Mouse (Mus musculus): ENCODE data around the gene Wsb1.

Wsb1 gene

DNA sequence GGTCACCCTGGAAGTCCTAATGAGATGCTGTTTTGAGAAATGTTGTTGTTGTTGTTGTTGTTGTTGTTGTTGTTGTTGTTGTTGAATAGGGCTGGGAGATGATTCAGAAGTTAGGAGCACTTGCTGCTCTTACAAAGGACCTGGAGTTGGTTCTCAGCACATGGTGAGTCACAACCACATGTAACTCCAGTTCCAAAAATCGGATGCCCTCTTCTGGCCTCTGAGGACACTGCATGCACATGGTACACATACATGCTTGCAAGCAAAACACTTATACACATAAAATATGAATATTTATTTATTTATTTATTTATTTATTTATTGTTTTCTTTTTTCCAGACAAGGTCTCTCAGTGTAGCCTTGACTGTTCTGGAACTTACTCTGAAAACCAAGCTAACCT, 36.4 kb downstream of the Wsb1 start:
- in situ Hi-C loops (cut with MseI, MboI) = loop anchor here in 1 of 2 experiments (10.0 kb wide), 1 partner anchor 253 kb away; no protein-coding TSS in a partner anchor

DNA sequence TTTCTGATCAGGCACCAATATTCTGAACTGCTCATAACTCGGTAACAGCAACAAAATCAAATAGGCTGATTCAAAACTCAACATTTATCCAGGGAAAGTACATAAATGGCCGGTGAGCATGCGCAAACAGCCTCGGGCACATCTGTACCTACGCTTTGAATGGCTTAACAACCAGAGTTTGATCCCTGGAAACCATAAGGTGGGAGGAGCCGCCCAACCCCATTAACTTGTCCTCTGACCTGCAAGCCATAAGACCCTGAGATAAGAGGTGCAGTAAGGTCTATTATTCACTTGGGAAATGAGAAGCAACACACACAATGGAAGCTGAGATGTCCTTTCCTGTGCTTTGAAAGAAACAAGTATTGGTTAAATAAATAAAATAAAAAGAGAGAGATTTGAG, 37.3 kb downstream of the Wsb1 start:
- in situ Hi-C loops (cut with MseI, MboI) = loop anchor here in 1 of 2 experiments (10.0 kb wide), 1 partner anchor 252 kb away; no protein-coding TSS in a partner anchor

DNA sequence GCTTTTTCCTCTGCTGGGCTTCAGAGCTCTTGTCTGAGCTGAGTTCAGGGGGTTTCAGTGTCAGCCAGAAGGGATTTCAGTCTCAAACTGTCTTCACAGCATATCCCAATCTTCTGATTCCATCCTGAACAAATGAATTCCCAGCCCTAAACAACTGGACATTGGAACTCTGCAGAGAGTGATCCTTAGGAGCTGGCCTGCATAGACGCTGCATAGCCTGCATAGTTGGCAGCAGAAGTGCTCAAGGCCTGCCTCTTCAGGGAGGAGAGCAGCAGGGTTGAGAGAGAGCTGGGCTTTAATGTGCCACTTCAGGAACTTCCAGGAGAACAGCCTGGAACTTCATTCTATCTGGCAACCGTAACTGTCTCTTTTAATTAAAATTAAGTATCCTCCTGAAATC, 38.9 kb downstream of the Wsb1 start:
- in situ Hi-C loops (cut with MseI, MboI) = loop anchor here in 1 of 2 experiments (10.0 kb wide), 1 partner anchor 251 kb away; no protein-coding TSS in a partner anchor

DNA sequence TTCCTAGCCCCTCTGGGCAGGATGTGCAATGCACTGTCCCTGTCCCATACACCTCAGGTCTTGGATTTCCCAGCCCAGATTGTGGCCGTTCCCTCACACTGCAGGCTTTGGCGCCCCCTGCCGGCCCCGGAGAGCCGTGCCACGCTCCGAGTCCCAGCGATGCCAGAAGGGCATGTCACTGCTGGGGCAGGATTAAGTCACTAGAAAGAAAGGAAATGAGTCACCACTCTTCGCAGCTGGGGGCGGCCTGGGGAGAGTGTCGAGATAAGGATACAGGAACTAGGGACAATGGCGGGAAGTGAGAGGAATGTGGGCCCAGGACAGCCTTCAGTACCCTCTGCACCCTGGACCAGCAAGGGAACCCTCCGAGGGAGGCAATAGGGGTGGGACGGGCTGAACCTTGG, 40.5 kb downstream of the Wsb1 start:
- in situ Hi-C loops (cut with MseI, MboI) = loop anchor here (5.0 to 10.0 kb wide), 3 partner anchors 182 to 249 kb away; no protein-coding TSS in a partner anchor

DNA sequence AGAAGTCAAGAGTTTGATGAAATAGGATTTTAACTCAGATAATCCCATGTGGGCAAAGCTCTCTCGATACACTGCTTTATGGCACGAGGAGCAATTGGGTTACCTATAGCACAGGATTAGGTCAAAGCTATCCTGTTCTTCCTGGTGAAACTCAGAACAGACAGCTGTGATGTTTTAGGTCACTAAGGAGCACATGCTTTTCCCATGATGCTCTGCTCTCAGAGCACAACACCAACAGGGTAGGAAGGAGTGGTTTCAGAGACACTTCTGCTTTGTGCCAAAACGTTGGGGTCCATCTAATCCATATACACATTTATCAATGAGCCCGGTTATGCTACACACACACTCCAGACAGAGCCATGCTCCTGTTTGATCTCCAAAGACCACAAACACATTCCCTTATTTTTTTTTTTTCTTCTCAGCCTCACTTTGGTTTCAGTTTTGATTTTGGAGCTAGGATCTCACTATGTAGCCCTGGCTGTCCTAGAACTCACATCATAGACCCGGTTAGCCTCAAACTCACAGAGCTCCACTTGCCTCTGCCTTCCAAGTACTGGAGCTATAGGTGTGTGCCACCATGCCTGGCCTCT, 44.5 kb downstream of the Wsb1 start:
- in situ Hi-C loops (cut with MseI, MboI) = loop anchor here (5.0 to 10.0 kb wide), 3 partner anchors 178 to 245 kb away; no protein-coding TSS in a partner anchor

DNA sequence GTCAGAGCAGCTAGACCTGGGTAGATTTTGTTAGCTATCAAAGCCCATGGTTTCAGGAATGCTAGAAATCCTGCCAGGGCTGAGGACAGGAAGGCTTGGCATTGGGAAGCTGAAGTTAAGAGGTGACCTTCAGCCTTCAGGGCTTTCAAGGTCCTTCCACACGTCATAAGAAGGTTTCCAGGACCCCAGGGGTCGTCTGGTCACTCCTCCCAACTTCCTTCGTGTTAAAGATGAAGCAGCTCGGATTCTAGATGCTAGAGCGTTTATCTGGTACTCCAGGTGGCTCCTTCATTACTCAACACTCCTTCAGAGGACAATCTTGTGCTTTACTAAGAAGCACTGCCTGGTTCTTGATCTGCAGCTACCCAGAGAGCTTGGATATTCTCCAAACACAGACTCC, 45.4 kb downstream of the Wsb1 start:
- in situ Hi-C loops (cut with MseI, MboI) = no loop called here

DNA sequence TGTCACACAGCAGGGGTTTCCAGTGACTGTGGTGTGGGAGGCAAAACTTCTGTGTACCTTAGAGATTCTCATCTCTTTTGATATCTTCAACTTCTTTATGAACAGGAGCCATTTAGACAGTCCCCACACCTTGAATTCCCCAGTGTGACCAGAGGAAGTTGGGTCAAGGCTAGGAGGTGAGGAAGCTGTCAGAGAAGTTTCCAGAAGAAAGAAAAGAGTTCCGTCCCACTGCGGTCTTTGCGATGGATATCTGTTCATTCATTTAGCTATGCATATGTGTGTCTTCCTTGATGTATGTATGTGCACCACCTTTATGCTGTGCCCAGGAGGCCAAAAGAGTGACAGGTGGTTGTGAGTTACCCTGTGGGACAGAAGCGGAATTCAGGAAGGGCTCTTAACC, 46.0 kb downstream of the Wsb1 start:
- in situ Hi-C loops (cut with MseI, MboI) = no loop called here

DNA sequence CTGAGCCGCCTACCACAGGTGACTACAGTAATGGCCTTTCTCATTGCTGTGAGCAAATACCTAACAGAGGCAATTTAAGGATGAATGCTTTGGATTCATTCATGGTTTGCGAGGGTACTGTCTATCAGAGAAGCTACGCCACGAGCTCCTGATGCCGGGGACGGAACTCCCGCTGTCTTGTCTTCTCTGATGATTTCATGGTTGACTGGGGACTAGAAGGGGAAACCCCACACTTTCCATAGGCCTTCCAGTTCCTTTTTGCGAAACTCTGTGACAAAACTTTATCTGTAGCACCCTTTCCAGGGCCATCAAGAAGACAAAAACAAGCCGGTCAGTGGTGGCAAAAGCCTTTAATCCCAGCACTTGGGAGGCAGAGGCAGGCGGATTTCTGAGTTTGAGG, 46.8 kb downstream of the Wsb1 start:
- in situ Hi-C loops (cut with MseI, MboI) = no loop called here

DNA sequence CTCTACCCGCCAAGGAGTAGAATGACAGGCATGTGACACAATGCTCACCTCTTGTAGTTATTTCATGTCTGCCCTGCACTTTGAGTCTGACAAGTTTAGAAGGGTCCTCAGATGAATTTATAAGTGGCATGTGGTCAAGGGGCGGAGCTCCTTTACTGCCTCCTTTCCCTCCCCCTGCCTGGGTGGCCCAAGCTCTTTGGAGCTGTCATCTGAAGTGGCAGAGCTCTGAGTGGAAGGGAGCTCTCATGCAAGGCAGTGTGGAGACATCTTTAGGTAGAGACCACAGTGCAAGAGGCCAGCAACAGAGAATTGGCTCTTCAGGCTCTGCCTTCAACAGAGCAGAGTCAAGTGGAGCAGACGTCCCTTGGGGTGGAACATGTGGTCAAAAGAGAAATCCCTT, 50.0 kb downstream of the Wsb1 start:
- in situ Hi-C loops (cut with MseI, MboI) = no loop called here

DNA sequence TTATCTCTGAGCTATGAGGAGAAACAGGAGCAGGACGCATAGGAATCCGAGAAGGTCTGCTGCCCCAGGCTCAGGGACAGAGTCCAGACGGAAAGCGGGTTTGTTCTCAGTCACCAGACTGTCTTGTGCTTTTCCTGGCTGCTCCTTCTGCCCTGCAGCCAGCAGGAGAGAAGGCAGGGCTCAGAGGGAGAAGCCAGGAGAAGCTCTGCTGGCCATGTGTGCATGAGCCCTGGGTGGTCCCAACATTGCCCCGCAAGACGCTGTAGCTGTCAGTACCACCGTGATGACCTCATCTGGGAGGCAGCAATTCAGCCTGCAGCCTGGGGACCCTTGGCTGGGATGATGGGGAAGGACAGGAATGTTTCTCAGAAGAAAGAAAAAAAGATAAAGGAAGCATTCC, 54.0 kb downstream of the Wsb1 start:
- in situ Hi-C loops (cut with MseI, MboI) = no loop called here

DNA sequence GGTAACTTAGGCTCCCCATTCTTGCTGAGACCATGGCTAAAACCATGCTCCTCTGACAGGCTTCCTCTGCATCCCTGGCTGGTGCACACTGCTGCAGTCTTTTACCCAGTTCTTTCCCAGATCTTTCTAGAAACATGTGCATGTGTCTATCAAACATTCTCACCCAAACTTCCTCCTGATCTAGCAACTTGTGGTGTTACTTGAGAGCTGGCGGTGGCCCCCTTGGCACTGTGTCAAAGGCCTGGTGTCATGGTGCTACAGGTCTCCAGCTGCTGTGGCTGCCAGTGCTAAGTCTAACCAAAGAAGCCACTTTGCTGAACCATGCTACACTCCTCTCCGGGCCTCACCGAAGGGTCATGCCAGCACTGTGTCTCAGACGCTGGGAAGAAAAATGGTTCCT, 55.9 kb downstream of the Wsb1 start:
- in situ Hi-C loops (cut with MseI, MboI) = no loop called here

DNA sequence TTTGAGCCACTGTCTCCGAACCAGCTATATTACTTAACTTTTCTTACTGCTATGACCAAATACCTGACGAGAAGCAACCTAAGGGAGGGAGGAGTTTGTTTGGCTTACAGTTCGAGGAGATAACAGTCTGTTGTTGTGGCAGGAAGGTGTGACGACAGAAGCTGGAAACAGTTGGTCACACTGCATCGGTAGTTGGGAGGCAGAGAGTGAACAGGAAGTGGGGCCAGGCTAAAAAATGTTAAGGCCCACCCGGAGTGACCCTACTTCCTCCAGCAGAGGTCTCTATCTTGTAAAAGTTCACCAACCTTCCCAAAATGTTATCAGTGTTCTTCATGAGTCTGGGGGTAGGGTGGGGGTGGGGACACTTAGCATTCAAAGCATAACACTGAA, 56.6 kb downstream of the Wsb1 start:
- in situ Hi-C loops (cut with MseI, MboI) = no loop called here

DNA sequence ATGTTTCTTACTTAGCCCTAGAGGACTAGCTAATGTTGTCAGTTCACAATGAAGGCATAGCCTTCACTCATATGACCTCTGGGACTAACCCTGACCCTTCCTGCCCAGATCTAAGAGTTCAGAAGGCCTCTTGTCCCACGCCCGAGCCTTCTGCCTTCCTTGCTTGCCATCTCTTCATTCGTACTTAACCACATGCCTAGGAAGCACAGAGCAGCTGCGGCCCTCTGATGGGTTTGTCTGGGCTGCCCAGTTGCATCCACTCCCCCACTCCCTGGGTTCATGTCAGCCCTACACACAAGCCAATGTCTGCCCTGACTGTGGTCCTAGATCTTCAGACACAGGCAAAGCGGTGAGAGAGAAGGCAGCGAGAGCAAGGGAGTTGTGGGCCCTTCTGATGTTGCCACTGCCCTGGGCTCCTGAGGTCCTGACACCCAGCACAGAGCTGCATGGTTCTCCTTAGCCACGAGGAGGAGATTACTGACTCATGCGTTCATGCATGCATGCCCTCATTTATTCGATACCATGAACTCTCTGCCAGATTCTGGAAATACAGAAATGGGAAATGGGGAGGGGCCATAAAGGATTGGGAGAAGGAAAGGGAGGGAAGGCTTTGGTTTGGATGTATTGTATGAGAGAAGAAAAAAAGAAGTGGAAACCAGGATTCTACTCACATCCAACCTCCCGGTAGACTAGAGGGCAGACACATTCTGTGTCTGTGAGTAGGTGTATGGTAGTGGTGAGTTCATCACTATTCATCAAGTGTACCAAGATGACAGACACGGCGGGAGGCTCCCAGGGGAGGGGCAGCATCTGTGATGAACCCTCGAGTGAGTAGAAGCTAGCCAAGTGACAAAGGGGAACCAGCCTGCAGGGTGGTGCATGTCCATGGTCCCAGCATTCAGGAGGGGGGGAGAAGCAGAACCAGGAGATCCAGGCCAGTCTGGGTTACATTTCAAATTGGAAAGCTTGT, 57.3 kb downstream of the Wsb1 start:
- in situ Hi-C loops (cut with MseI, MboI) = no loop called here

DNA sequence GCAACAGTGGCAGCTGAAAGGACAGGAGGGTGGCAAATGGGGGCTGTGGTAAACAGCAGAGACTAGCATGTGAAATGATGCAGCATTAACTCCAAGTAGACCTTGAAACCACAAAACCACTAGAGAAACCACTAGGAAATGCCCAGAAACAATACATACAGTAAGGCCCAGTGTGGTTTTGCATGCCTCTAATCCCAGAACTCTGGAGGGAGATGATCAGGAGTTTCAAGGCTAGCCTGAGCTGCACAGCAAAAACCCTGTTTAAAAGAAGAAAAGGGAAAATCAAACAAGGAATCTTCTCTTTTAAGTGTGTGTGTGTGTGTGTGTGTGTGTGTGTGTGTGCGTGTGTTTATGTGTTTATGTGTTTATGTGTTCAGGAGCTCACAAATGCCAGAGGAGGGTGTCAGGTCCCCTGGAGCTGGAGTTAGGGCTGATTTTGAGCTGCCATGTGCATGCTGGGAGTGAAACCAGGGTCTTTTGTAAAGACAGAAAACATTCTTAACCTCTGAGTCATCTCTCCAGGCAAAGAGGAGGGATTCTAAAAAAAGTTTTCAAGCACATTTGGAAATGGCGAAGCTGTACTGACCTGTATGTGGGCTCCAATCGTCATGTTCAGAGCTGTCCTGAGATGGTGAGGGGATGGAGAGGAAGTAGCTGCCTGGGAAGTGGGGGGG, 58.1 kb downstream of the Wsb1 start:
- in situ Hi-C loops (cut with MseI, MboI) = no loop called here

DNA sequence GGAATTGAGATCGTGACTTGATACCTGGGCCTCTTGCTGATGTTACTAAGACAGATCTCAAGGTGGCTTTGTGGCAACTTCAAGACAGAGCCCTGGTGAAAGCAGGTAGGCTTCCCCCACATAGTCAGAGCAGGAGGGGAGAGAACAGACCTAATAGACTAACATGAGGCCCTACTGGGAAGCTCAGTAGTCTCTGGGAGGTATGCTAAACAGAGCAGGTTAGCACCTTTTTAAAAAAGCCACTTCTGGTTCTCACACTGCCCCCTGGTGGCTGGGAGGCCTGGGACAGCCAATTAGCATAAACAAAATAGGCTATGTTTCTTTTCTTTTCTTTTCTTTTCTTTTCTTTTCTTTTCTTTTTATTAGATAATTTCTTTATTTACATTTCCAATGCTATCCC, 62.3 kb downstream of the Wsb1 start:
- in situ Hi-C loops (cut with MseI, MboI) = no loop called here

DNA sequence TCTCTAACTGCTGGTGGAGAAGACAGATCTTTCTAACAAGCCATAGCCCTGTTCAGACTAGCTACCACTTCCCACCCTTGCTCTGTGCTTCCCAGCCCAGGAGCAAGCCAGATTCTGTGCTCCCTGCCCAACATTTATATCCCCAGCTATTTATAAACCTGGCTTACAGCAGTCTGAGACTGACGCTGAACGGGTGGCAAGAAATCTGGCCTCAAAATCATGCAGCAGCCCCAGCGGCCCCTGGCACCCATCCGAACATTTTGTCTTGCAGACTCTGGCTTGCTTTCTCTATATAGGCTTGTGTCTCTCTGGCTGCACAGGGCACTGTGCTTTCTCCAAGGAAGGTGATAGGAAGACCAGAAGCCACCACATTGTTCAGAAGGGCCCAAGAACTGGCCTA, 63.3 kb downstream of the Wsb1 start:
- in situ Hi-C loops (cut with MseI, MboI) = no loop called here

DNA sequence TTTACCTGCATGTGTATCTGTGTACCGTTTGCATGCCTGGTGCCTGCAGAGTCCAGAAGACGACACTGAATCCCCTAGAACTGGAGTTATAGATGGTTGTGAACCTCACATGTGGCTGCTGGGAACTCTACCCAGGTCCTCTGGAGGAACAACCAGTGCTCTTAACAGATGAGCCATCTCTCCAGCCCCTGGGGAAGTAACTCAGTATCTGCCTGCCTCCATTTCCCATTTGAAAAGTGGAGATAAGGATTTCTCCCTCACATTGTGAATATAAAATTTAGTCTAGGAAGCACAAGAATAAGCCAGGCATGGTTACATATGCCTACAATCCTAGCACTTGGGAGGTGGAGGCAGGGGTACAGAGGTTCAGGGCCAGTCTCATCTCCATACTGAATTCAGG, 64.2 kb downstream of the Wsb1 start:
- in situ Hi-C loops (cut with MseI, MboI) = no loop called here

All from mouse trophoblast stem cell (cell line).